Mouse (Mus musculus): ENCODE measurements around the gene Dgkq. TPM values are rescaled to one million over a fixed set of nuclear protein-coding genes. Genes with fewer than 3 reads are reported as not detected.

Dgkq gene
- polyA plus RNA-seq, 1 experiment from 2014 or later: 13.9 TPM

- Histone ChIP-seq H3K9me3 (ENCODE audit: control insufficient read depth, low read length) (no peaks in the 10 kb centered on the region), H3K36me3 (ENCODE audit: control insufficient read depth, insufficient read depth, low read length) (no peaks in the 10 kb centered on the region; the same call in none of the 2 replicates), H3K4me3 (ENCODE audit: low read depth, low read length) (no peak overlapping the region), H3K27ac (ENCODE audit: low read depth, low read length) (no peak overlapping the region), H3K4me1 (replicated peaks; ENCODE audit: control insufficient read depth, insufficient read depth, low read length) (no peaks in the 10 kb centered on the region), H3K4me2 (ENCODE audit: low read depth, low read length, severe bottlenecking) (no peak overlapping the region), H3K9ac (ENCODE audit: low read length) (no peak overlapping the region), H3K27me3 (ENCODE audit: control insufficient read depth, insufficient read depth, low read length) (no peaks in the 10 kb centered on the region)
- WGBS: 93% methylated on average over 1 of the region's 1 CpGs
- ATAC-seq (replicated peaks; ENCODE audit: low FRiP score) (no peak), DNase-seq (ENCODE audit: low spot score) (no peak)
These were observed 38.9 kb upstream of the Dgkq start for GRCm38 (mm10) chr5:108708419-108708818.

- Histone ChIP-seq H3K9ac (ENCODE audit: low read length) (no peak overlapping the region), H3K4me3 (ENCODE audit: low read depth, low read length) (no peak overlapping the region), H3K9me3 (ENCODE audit: control insufficient read depth, low read length) (no peaks in the 10 kb centered on the region), H3K36me3 (ENCODE audit: control insufficient read depth, insufficient read depth, low read length) (no peaks in the 10 kb centered on the region; the same call in none of the 2 replicates), H3K4me1 (replicated peaks; ENCODE audit: control insufficient read depth, insufficient read depth, low read length) (no peaks in the 10 kb centered on the region), H3K27me3 (ENCODE audit: control insufficient read depth, insufficient read depth, low read length) (no peaks in the 10 kb centered on the region), H3K4me2 (ENCODE audit: low read depth, low read length, severe bottlenecking) (no peak overlapping the region), H3K27ac (ENCODE audit: low read depth, low read length) (no peak overlapping the region)
- DNase-seq (ENCODE audit: low spot score) (no peak), ATAC-seq (replicated peaks; ENCODE audit: low FRiP score) (no peak)
- 90% methylated on average over 2 of the region's 2 CpGs for WGBS
These were observed 38.3 kb upstream of the Dgkq start for GRCm38 (mm10) chr5:108707758-108708157.

DNA sequence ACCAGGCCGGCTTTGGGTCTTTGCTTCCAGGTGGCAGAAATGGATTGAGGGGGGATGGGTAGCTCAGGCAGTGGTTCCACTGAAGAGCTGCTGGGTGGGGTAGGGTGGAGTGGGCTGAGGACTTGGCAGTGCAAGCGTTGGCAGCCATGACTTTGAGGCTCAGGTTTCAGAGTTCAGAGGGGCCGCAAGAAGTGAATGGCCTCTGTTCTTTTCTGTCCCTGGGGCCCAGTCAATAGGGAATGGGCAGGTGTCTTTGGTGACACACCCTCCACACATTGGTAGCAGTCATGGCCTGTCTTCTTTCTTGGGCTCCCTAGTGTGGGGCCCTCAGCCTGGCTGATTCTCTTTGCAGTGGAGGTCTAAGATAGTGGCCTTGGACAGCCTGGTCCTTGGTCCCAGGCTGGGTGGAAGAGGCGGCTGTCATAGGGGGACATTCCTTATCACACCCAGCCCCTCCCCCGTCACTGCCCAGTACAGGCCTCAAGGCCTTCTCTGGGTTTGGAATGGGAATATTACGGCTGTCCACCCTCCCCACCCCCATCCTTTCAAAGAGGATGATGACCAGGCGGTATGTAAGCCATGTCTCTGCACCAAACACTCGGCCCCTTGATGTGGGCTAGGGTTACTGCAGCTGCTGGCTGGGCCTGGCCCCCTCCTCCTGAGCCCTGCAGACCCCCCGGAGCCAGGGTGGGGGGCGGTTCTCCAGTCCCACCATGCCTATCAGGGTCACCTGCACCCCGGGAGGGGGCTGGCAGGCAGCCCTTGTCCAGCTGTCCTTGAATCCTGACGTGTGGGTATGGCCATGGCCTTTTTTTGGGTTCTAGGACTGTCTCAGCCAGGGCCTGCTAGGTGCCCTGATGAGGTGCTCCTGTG lies 34.5 kb upstream of the Dgkq start:
- no peak overlapping the region for H3K9ac ChIP-seq (ENCODE audit: low read length)
- DNase-seq (ENCODE audit: low spot score) (no peak), ATAC-seq (replicated peaks; ENCODE audit: low FRiP score) (0 out of 2 replicates have a peak, but pooled peaks have one; percentile 12)
- H3K9me3 ChIP-seq (ENCODE audit: control insufficient read depth, low read length): no peaks in the 10 kb centered on the region
- H3K27me3 ChIP-seq (ENCODE audit: control insufficient read depth, insufficient read depth, low read length): no peaks in the 10 kb centered on the region
- no peak overlapping the region for H3K27ac ChIP-seq (ENCODE audit: low read depth, low read length)
- H3K36me3 ChIP-seq (ENCODE audit: control insufficient read depth, insufficient read depth, low read length): no peaks in the 10 kb centered on the region; the same call in none of the 2 replicates
- WGBS: 93% methylated on average over 12 of the region's 12 CpGs
- no peaks in the 10 kb centered on the region for H3K4me1 ChIP-seq (replicated peaks; ENCODE audit: control insufficient read depth, insufficient read depth, low read length)
- H3K4me2 ChIP-seq (ENCODE audit: low read depth, low read length, severe bottlenecking): no peak overlapping the region
- no peak overlapping the region for H3K4me3 ChIP-seq (ENCODE audit: low read depth, low read length)

DNA sequence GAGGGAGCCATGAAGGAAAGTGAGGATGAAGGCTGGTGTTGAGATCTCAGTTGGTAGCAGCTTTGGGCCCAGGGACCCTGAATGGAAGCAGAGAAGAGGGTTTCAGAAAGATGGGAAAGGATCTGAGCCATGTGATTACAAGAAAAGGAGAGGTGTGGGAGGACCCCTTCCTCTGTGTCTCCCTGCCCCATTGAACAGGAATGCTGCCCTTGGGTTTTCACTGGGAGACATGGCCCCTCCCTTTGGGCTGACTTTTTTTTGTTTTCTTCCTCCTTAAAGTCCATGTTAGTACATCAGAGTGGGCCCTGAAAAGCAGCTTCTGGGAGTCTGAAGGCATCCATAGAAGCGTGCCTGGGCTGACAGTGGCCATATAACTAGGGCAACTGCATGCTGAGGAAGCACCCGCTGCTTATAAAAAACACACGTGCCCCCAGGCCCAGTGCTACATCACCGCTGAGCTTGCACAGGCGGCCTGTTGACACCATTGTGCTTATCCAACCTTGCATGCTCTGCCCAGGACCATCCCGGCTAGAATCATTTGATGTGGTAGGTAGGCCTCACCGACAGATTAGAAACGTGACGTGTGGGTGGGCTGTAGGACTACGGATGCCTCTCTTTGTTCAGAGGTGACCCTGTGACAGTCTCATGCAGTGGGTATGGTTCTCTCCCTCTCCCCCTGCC lies 32.0 kb upstream of the Dgkq start:
- Histone ChIP-seq H3K4me2 (ENCODE audit: low read depth, low read length, severe bottlenecking) (no peak overlapping the region), H3K36me3 (ENCODE audit: control insufficient read depth, insufficient read depth, low read length) (no peaks in the 10 kb centered on the region; the same call in none of the 2 replicates), H3K4me1 (replicated peaks; ENCODE audit: control insufficient read depth, insufficient read depth, low read length) (peaks cover 14% of the 10 kb centered on the region), H3K27ac (ENCODE audit: low read depth, low read length) (no peak overlapping the region), H3K9ac (ENCODE audit: low read length) (no peak overlapping the region), H3K9me3 (ENCODE audit: control insufficient read depth, low read length) (no peaks in the 10 kb centered on the region), H3K27me3 (ENCODE audit: control insufficient read depth, insufficient read depth, low read length) (no peaks in the 10 kb centered on the region), H3K4me3 (ENCODE audit: low read depth, low read length) (no peak overlapping the region)
- DNase-seq (ENCODE audit: low spot score) (no peak), ATAC-seq (replicated peaks; ENCODE audit: low FRiP score) (no peak)
- 73% methylated on average over 10 of the region's 10 CpGs for WGBS

DNA sequence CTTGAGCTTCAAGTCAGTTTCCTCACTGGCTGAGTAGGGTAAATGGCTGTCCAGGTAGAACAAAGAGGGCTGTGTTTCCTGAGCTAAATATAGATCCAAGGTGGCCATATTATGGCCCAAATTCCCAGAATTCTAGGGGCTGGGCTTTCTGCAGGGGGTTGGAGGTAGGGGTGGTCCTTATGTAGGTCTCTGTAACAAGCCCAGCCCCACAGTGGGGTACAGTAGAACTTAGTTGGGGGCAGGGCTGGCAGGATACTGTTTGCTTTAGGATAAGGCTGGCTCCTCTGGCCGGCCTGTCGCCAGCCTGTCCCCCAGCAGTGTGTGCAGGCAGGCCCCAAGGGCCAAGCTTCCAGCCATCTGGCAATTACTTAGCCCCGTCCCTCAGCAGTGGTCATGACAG lies 30.9 kb upstream of the Dgkq start:
- Histone ChIP-seq H3K27ac (ENCODE audit: low read depth, low read length) (no peak overlapping the region), H3K4me3 (ENCODE audit: low read depth, low read length) (no peak overlapping the region), H3K9ac (ENCODE audit: low read length) (no peak overlapping the region), H3K9me3 (ENCODE audit: control insufficient read depth, low read length) (no peaks in the 10 kb centered on the region), H3K4me1 (replicated peaks; ENCODE audit: control insufficient read depth, insufficient read depth, low read length) (peaks cover 16% of the 10 kb centered on the region), H3K36me3 (ENCODE audit: control insufficient read depth, insufficient read depth, low read length) (no peaks in the 10 kb centered on the region; the same call in none of the 2 replicates), H3K4me2 (ENCODE audit: low read depth, low read length, severe bottlenecking) (no peak overlapping the region), H3K27me3 (ENCODE audit: control insufficient read depth, insufficient read depth, low read length) (no peaks in the 10 kb centered on the region)
- 44% methylated on average over 3 of the region's 3 CpGs for WGBS
- no peak for DNase-seq (ENCODE audit: low spot score)
- no peak for ATAC-seq (replicated peaks; ENCODE audit: low FRiP score)

- ATAC-seq (replicated peaks; ENCODE audit: low FRiP score) (no peak; the same call in 1 of the 2 replicates), DNase-seq (ENCODE audit: low spot score) (peak; percentile 60)
- H3K9me3 ChIP-seq (ENCODE audit: control insufficient read depth, low read length): no peaks in the 10 kb centered on the region
- H3K27ac ChIP-seq (ENCODE audit: low read depth, low read length): peak overlapping the region; percentile 26
- H3K4me1 ChIP-seq (replicated peaks; ENCODE audit: control insufficient read depth, insufficient read depth, low read length): peaks cover 23% of the 10 kb centered on the region
- H3K4me3 ChIP-seq (ENCODE audit: low read depth, low read length): no peak overlapping the region
- 14% methylated on average over 4 of the region's 4 CpGs for WGBS
- peak overlapping the region; percentile 24; the same call in 1 of the 2 replicates for H3K4me2 ChIP-seq (ENCODE audit: low read depth, low read length, severe bottlenecking)
- no peaks in the 10 kb centered on the region; the same call in 1 of the 2 replicates for H3K36me3 ChIP-seq (ENCODE audit: control insufficient read depth, insufficient read depth, low read length)
- peaks cover 4% of the 10 kb centered on the region for H3K27me3 ChIP-seq (ENCODE audit: control insufficient read depth, insufficient read depth, low read length)
- no peak overlapping the region; the same call in 1 of the 2 replicates for H3K9ac ChIP-seq (ENCODE audit: low read length)
These were observed 27.9 kb upstream of the Dgkq start for GRCm38 (mm10) chr5:108697341-108697753.

DNA sequence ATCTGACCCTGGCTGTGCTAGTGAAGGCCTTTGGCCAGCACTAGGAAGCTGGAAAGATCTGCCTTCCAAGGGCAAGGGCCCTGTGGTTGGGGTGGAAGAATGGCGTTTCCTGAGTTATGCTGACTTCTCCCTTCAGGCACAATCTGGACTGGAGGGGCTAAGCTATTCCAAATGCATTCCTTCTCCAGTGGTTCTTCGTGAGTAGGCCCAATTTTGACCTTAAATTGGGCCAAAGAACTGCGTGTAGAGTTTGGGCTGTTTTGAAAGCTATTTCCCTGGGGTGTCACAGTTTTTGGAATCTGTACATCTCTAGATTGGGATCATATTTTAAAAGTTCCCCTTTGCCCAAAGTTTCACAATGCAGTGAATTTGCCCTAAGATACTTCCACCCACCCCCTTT lies 27.1 kb upstream of the Dgkq start:
- Histone ChIP-seq H3K4me2 (ENCODE audit: low read depth, low read length, severe bottlenecking) (no peak overlapping the region), H3K36me3 (ENCODE audit: control insufficient read depth, insufficient read depth, low read length) (no peaks in the 10 kb centered on the region; the same call in 1 of the 2 replicates), H3K9ac (ENCODE audit: low read length) (no peak overlapping the region), H3K4me3 (ENCODE audit: low read depth, low read length) (no peak overlapping the region), H3K9me3 (ENCODE audit: control insufficient read depth, low read length) (no peaks in the 10 kb centered on the region), H3K27ac (ENCODE audit: low read depth, low read length) (no peak overlapping the region), H3K4me1 (replicated peaks; ENCODE audit: control insufficient read depth, insufficient read depth, low read length) (peaks cover 25% of the 10 kb centered on the region), H3K27me3 (ENCODE audit: control insufficient read depth, insufficient read depth, low read length) (peaks cover 4% of the 10 kb centered on the region)
- DNase-seq (ENCODE audit: low spot score): no peak
- no peak for ATAC-seq (replicated peaks; ENCODE audit: low FRiP score)
- WGBS: 76% methylated on average over 3 of the region's 3 CpGs

DNA sequence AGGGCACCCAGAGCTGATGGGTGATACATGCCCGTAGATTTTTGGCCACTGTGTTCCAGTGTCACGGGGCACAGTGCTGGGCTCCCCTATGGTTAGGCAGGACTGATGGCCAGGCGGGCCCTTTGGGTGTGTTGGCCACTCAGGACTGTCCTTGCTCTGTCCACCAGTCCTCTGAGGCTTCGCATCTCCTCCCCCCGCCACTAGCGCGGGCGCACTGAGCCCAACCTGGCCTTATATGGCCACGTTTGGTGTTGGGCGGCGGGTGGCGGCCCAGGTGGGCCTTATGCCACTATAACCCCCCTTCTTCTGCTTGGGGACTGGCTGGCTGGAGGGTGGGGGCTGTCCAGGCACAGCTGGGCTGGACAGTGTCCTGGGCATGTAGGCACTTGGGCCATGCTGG lies 26.4 kb upstream of the Dgkq start:
- peaks cover 4% of the 10 kb centered on the region for H3K27me3 ChIP-seq (ENCODE audit: control insufficient read depth, insufficient read depth, low read length)
- 0 out of 2 replicates have a peak overlapping the region, but pooled peaks have one; percentile 78 for H3K4me2 ChIP-seq (ENCODE audit: low read depth, low read length, severe bottlenecking)
- H3K9ac ChIP-seq (ENCODE audit: low read length): no peak overlapping the region
- WGBS: 89% methylated on average over 12 of the region's 12 CpGs
- H3K36me3 ChIP-seq (ENCODE audit: control insufficient read depth, insufficient read depth, low read length): no peaks in the 10 kb centered on the region
- ATAC-seq (replicated peaks; ENCODE audit: low FRiP score): no peak
- peaks cover 25% of the 10 kb centered on the region for H3K4me1 ChIP-seq (replicated peaks; ENCODE audit: control insufficient read depth, insufficient read depth, low read length)
- no peak overlapping the region for H3K4me3 ChIP-seq (ENCODE audit: low read depth, low read length)
- H3K27ac ChIP-seq (ENCODE audit: low read depth, low read length): no peak overlapping the region
- H3K9me3 ChIP-seq (ENCODE audit: control insufficient read depth, low read length): no peaks in the 10 kb centered on the region
- no peak for DNase-seq (ENCODE audit: low spot score)
